Mouse (Mus musculus) limb, embryonic 14.5 days (tissue): ENCODE measurements at regions not wholly inside any gene's neighbourhood (a gene's known extent, or its start where the extent isn't known, plus 50 kb on each side); places are given as distances from the start of the nearest gene placed in this dataset.

ENCODE experiments used
- ATAC-seq: fragments of 200-750 bp; cut with Nextera tagmentation; 2 replicates; pipeline ENCODE4 v1.8.0; 2017; ENCODE audit warnings: low read depth, moderate number of reproducible peaks, moderate TSS enrichment; ENCODE audit not compliant: low FRiP score
- DNase-seq: peaks from one replicate; pipeline ENCODE4 v3.0.0-alpha.2; 2015; ENCODE audit warnings: low spot score
- H3K27ac ChIP-seq: fragments of 300-500 bp; sonication (generic); replicated peaks from 2 replicates; pipeline ENCODE4 v1.5.1; 2014; ENCODE audit warnings: low read depth, mild to moderate bottlenecking, low read length, moderate library complexity, mixed read lengths
- H3K27me3 ChIP-seq: fragments of 300-500 bp; sonication (generic); 2 replicates; pipeline ENCODE4 v1.6.1; 2014; ENCODE audit warnings: low read length, mixed read lengths; ENCODE audit not compliant: control insufficient read depth, insufficient read depth
- H3K36me3 ChIP-seq: fragments of 300-500 bp; sonication (generic); 2 replicates; pipeline ENCODE4 v1.6.1; 2014; ENCODE audit warnings: mild to moderate bottlenecking, low read length, moderate library complexity, mixed read lengths; ENCODE audit not compliant: control insufficient read depth, insufficient read depth
- H3K4me1 ChIP-seq: fragments of 300-500 bp; sonication (generic); 2 replicates; pipeline ENCODE4 v1.6.1; 2014; ENCODE audit warnings: antibody characterized with exemption, low read length, mixed read lengths; ENCODE audit not compliant: control insufficient read depth, insufficient read depth
- H3K4me2 ChIP-seq: fragments of 300-500 bp; sonication (generic); replicated peaks from 2 replicates; pipeline ENCODE4 v1.6.1; 2014; ENCODE audit warnings: low read depth, mild to moderate bottlenecking, low read length, moderate library complexity; ENCODE audit not compliant: severe bottlenecking
- H3K4me3 ChIP-seq: fragments of 300-500 bp; sonication (generic); replicated peaks from 2 replicates; pipeline ENCODE4 v1.5.1; 2014; ENCODE audit warnings: low read length
- H3K9ac ChIP-seq: fragments of 300-500 bp; sonication (generic); 2 replicates; pipeline ENCODE4 v1.6.1; 2014; ENCODE audit warnings: mild to moderate bottlenecking, low read depth, low read length, moderate library complexity; ENCODE audit not compliant: severe bottlenecking
- H3K9me3 ChIP-seq: fragments of 300-500 bp; sonication (generic); 2 replicates; pipeline ENCODE4 v1.6.1; 2016; ENCODE audit warnings: low read length; ENCODE audit not compliant: control insufficient read depth
- POLR2A ChIP-seq: fragments of 200-500 bp; IDR thresholded peaks from 2 replicates; pipeline ENCODE4 v1.8.0; 2012; ENCODE audit warnings: inconsistent platforms, mild to moderate bottlenecking, moderate library complexity, borderline replicate concordance; ENCODE audit not compliant: insufficient read depth, insufficient read length; ENCODE audit errors: extremely low read depth
- WGBS: fragments of 180-500 bp; shearing (Covaris S2); extraction: QIAGEN DNeasy Blood & Tissue Kit; methylation state at CpG from one replicate; pipeline ENCODE4 v1.1.7; 2014; 5-methylcytosine and 5-hydroxymethylcytosine counted together

GRCm38 (mm10) chr4:82149957-82150356 is 555.6 kb downstream of the Nfib start:
- no peak overlapping the region for H3K4me3 ChIP-seq
- ATAC-seq (no peak), DNase-seq (no peak)
- H3K4me1 ChIP-seq = peaks cover 9% of the 10 kb centered on the region
- 46% methylated on average over 1 of the region's 1 CpGs for WGBS
- H3K27ac ChIP-seq = no peak overlapping the region
- H3K4me2 ChIP-seq = no peak overlapping the region
- no peaks in the 10 kb centered on the region for H3K36me3 ChIP-seq
- H3K9ac ChIP-seq = no peak overlapping the region
- H3K27me3 ChIP-seq = no peaks in the 10 kb centered on the region
- no peak for TF ChIP-seq POLR2A
- H3K9me3 ChIP-seq = no peaks in the 10 kb centered on the region

DNA sequence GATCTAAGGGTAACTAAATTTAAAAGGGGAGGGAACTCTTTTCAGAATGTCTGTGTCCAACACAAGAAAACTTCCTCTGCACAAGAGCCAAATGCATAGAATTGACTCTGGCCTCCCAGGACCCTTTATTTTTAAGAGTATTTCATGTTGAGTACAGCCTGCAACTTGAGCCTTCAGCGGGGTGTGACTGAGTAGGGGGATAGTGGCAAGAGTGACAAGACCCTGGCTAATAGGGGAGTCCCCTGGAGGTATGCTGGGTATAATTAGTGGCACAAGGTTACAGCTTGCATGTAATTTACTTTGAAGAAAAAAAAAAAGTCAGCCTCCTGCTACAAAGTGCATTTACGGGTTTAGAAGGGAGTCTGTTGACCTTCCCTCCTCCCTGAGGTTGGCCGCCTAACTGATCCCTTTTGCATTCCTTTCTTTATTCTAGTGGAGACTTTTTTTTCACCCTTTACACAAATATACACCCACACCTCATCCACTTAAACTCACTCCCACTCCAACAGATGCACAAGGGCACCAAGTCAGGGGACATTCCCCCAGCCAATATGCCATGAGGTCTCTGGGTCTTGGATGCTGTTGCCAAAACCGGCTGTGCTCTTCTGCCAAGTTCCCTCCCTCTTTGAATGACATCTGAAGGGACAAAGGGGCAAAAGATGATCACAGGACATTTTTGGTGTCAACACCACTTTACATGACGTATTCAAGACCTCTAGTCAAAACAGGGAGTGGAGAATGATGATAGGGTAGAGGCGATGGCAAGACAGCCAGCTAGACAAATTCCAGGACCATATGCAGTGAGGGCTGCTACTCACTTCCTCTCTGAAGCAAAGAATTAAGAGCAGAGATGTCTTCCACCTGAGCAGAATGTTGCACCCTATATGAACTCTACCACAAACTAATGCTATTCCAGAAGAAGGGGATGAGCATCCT is 557.2 kb downstream of the Nfib start:
- Histone ChIP-seq H3K4me3 (no peak overlapping the region), H3K9ac (no peak overlapping the region), H3K9me3 (no peaks in the 10 kb centered on the region), H3K27ac (peak overlapping the region; percentile 65), H3K36me3 (no peaks in the 10 kb centered on the region), H3K4me2 (no peak overlapping the region), H3K4me1 (peaks cover 9% of the 10 kb centered on the region), H3K27me3 (no peaks in the 10 kb centered on the region)
- ATAC-seq (peak; percentile 30; the same call in 1 of the 2 replicates), DNase-seq (peak; percentile 51)
- 27% methylated on average over 6 of the region's 6 CpGs for WGBS
- TF ChIP-seq POLR2A = no peak

GRCm38 (mm10) chr4:82142391-82142790 is 563.2 kb downstream of the Nfib start:
- Histone ChIP-seq H3K9ac (no peak overlapping the region), H3K4me2 (no peak overlapping the region), H3K4me3 (no peak overlapping the region), H3K9me3 (no peaks in the 10 kb centered on the region), H3K27me3 (no peaks in the 10 kb centered on the region), H3K36me3 (no peaks in the 10 kb centered on the region), H3K27ac (no peak overlapping the region), H3K4me1 (no peaks in the 10 kb centered on the region)
- DNase-seq = no peak
- WGBS = 81% methylated on average over 3 of the region's 3 CpGs
- no peak for TF ChIP-seq POLR2A
- ATAC-seq = no peak

DNA sequence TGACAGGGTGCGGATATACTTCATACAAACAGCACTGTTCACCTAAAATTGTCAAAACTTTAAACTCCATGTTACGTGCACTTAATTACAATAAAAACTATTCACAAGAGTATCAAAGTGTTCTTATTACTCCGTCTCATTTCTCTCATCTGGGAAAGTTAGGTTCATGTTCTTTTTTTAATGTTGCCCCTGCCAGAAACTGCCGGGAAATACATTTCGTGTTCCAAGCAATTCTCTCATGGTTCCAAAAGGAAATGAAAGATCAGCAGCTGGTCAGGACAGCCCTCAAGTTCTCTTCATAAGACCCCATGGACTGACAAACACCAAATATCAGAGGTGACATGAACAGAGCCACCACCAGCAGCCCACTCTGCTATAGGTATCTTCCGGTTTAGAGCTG is 565.7 kb downstream of the Nfib start:
- no peaks in the 10 kb centered on the region for H3K4me1 ChIP-seq
- H3K4me2 ChIP-seq = no peak overlapping the region
- H3K4me3 ChIP-seq = no peak overlapping the region
- no peaks in the 10 kb centered on the region for H3K36me3 ChIP-seq
- no peaks in the 10 kb centered on the region for H3K9me3 ChIP-seq
- ATAC-seq (no peak; the same call in 1 of the 2 replicates), DNase-seq (peak; percentile 33)
- no peak for TF ChIP-seq POLR2A
- H3K9ac ChIP-seq = no peak overlapping the region
- no peaks in the 10 kb centered on the region for H3K27me3 ChIP-seq
- WGBS = 61% methylated on average over 6 of the region's 6 CpGs
- H3K27ac ChIP-seq = peak overlapping the region; percentile 15; the same call in 1 of the 2 replicates

DNA sequence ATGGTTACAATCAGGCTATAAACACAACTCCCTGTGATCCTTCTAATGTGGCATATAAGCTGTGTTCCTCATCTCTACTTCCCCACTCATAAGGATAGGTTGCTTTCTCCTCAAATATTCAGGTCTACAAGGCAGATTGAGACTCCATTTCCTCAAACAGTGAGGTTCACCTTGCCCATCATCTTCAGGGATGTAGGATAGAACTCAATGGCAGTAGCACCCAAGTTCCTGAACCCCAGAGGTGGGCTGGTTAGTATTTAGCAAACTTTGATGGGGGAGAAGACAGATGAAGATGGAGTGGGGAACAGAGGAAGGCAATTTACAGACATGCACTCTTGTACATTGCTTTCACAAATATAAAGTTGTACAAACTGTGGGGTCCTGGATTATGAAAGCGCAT is 566.5 kb downstream of the Nfib start:
- no peak for TF ChIP-seq POLR2A
- no peaks in the 10 kb centered on the region for H3K27me3 ChIP-seq
- H3K36me3 ChIP-seq = no peaks in the 10 kb centered on the region
- H3K4me1 ChIP-seq = no peaks in the 10 kb centered on the region
- no peak overlapping the region for H3K9ac ChIP-seq
- no peak overlapping the region for H3K27ac ChIP-seq
- WGBS = 94% methylated on average over 1 of the region's 1 CpGs
- H3K9me3 ChIP-seq = no peaks in the 10 kb centered on the region
- DNase-seq (no peak), ATAC-seq (no peak)
- no peak overlapping the region for H3K4me3 ChIP-seq
- no peak overlapping the region for H3K4me2 ChIP-seq
